Mouse (Mus musculus) R1 (cell line): Measurements from ENCODE around the gene Prim2.
A peak's percentile ranks its signal among the peaks of the same experiment; 100 is the strongest.

Source experiments
- DNase-seq: peaks from one replicate; pipeline ENCODE4 v3.0.0-alpha.2; 2018; ENCODE audit warnings: low read depth, low spot score

Gene Prim2

DNA sequence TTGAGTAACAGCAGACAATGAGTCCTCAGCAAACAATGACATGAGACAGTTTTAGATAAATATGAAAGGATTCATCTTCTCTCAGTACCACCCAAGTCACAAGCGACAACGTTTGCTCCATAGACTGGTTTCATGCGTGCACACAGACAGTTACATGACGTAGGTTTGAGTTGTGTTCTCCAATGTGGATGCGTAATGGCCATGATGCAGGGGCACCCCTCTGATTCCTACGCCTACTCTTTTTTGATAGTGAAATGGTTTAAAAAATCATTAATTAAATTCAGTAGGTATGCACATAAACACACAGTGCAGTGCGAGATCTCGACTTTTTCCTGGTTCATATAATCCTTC is 174.4 kb downstream of the Prim2 start:
- DNase-seq, result no peak

- DNase-seq, result peak; percentile 16
Observed at GRCm38 (mm10) chr1:33494524-33495202, 174.9 kb downstream of the Prim2 start.

- no peak for DNase-seq
Observed at GRCm38 (mm10) chr1:33490220-33490619, 179.4 kb downstream of the Prim2 start.

DNA sequence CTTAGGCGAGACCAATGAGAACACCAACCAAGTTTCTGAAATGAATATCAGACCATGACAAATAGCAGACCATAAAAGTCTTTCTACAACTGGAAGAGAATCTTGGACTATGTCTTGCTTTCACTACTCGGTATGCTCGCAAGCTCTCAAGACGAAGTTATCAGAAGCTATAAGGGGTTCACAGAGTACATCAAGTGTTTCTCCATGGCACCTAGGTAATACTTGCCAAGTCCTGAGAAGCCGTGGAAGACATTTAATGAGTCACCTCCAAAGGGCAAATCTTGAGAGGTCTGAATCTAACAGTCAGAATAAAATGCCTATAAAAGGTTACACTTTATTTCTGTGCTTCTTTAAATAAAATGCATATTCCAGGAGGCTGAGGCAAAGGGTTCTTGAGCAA is 181.2 kb downstream of the Prim2 start:
- DNase-seq, result no peak

DNA sequence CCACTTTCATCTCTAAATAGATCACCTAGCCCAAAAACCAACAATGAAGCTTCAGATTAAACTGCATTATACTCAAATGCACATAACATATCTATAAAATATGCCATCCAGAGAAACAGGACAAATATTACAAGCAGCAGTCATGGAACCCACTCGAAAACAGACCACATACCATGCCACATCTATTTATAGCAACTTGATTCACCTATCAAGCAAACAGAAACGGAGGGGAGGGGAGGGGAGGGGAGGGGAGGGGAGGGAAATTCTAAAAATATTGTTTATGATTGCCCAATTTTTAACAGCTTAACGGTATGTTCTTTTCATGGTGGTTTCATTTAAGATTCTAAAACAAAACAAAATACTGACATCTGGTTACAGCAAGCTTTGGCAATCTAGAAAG is 185.8 kb downstream of the Prim2 start:
- no peak for DNase-seq

DNA sequence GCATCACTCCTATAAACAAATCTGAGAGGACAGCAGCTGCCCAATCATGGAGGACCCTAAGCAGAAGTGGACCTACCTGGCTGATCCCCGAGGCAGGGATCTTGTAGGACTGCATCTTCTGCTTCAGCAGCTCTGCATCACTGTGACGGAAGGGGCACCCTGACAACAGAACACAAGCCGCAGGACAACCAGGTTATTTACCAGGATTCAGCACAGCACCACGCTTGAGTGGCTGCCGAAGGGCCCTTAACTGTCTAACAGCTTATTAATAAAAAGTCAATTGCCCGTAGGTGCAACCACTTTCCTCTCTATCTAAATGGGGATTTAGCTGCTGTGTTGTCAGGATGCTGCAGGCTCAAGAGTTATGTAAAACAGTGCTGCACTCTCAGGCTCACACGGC is 189.2 kb downstream of the Prim2 start:
- no peak for DNase-seq

DNA sequence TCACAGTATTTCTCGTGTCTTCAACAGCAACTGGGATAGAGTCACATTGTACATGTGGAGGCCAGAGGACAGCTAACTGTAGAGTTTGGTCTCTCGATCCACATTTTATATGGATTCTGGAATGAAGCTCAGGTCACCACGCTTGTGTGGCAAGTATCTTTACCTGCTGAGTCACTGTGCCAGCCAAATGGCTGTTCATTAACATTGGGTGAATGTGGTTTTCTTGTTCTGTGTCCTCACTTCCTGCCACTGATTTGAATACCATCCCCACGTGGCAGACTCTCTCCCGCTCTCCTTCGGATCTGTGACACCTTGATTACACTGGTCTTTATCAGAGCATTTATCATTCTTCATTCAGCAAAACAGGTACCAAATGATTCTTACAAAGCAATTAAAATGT is 198.5 kb downstream of the Prim2 start:
- DNase-seq, result no peak

DNA sequence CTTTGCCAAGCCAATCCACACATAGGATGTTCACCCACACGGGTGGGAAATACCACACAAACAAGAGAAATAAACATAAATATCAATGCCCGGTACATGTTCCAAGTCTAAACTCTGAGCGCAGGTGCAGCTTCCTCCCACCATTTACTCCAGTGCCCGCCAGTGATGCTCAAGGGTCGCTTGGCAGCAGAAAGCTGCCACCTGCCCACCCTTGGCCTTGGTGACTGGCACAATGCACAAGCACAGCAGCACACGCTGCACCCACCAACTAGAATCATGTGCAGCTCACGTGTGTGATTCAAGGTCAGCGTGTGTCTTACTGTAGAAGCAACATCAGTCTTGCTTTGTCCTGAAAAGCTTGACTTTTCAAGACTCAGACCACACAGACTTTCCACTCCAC is 199.4 kb downstream of the Prim2 start:
- DNase-seq, result no peak

- DNase-seq, result no peak
Observed at GRCm38 (mm10) chr1:33464234-33464633, 205.4 kb downstream of the Prim2 start.

DNA sequence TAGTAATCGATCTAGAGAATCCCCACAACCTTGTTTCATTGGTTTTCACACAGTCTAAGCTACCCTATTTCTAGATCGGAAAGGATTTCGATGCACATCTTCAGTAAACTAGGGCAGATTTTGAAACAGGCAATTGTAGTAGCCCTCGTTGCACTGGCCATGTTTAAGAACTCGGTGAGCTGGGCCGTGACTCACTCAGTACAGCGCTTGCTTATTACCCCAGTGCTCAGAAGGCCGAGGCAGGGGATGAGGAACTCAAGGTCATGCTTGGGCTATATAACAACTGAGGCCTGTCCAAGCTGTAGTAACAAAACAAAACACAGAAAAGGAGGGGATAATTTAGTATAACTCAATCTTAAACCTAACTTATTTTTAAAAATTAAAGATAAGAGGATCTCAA is 208.9 kb downstream of the Prim2 start:
- DNase-seq, result no peak

GRCm38 (mm10) chr1:33460262-33460661 is 209.3 kb downstream of the Prim2 start:
- no peak for DNase-seq

GRCm38 (mm10) chr1:33458950-33459349 is 210.6 kb downstream of the Prim2 start:
- no peak for DNase-seq

DNA sequence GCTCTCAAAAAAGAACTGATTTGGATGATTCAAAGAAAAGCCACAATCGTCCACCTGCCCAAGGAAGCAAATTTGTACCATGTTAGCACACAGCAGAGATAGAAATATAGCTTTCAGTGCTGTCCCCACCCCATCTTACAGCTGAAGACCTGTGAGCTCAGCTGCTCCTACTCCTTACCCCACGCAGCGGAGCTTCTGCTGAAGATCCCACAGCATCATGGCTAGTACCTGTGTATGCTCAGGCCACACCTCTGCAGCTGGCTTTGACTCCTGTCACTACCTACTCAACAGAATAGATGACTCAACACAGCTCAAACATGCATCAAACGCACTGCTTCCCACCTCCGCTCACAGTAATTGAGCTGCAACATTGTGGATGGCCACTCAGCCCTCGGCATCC is 215.3 kb downstream of the Prim2 start:
- no peak for DNase-seq

GRCm38 (mm10) chr1:33453299-33453698 is 216.3 kb downstream of the Prim2 start:
- DNase-seq, result no peak

DNA sequence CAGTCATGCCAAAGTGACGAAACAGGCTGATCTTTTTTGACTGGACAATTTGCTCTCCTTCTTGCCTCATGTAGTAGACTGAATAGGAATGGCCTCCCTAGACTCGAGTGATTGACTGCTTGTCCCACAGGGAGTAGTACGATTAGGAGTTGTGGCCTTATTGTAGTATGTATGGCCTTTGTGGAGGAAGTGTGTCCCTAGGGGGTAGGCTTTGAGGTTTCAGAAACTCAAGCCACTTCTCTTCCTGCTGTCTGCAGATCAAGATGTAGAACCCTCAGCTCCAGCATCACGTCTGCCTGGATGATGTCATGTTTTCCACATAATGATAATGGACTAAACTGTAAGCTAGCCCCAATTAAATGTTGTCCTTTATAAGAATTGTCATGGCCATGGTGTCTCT is 222.4 kb downstream of the Prim2 start:
- DNase-seq, result no peak

- no peak for DNase-seq
Observed at GRCm38 (mm10) chr1:33436167-33436566, 233.4 kb downstream of the Prim2 start.
